Mouse (Mus musculus) spleen, postnatal 14 days (tissue): ENCODE measurements around the gene Clasp1.
A peak's percentile ranks its signal among the peaks of the same experiment; 100 is the strongest.

Source experiments
- DNase-seq, 2 experiments: peaks; one replicate each; pipeline ENCODE4 v3.0.0; 2021 to 2022; ENCODE audit warnings: low spot score in 2 of 2

Gene Clasp1

DNA sequence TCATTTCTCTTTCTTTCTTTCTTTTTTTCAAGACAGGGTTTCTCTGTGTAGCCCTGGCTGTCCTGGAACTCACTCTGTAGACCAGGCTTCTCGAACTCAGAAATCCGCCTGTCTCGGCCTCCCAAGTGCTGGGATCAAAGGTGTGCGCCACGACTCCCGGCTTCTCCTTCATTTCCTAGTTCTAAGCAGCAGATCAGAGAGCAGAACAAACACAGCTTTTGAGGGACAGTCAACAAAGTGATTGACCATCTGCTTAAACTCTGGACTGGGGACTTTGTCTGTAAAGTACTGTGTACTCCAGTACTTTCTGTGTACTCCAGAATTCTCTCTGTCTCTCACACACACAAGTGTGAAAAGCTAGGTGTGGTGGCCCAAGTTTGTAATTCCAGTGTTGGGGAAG lies 14.1 kb downstream of the Clasp1 start:
- DNase-seq = no peak

DNA sequence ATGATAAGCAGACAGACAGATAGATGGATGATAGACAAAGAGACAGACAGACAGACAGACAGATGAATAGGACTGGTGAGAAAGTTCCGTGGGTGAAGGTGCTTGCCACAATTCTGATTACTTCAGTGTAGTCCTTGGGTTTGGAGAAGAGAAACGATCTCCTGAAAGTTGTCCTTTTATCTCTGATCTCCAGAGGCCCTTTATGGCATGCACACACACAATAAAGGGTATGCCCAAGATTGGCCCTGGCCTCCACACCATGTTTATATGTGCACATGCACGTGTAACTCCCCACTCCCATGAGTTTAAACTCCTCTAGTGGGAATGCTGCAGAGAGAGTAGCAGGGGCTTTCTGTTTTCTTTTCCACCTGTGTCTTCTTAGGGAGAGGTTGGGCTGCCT lies 14.6 kb downstream of the Clasp1 start:
- no peak for DNase-seq

DNA sequence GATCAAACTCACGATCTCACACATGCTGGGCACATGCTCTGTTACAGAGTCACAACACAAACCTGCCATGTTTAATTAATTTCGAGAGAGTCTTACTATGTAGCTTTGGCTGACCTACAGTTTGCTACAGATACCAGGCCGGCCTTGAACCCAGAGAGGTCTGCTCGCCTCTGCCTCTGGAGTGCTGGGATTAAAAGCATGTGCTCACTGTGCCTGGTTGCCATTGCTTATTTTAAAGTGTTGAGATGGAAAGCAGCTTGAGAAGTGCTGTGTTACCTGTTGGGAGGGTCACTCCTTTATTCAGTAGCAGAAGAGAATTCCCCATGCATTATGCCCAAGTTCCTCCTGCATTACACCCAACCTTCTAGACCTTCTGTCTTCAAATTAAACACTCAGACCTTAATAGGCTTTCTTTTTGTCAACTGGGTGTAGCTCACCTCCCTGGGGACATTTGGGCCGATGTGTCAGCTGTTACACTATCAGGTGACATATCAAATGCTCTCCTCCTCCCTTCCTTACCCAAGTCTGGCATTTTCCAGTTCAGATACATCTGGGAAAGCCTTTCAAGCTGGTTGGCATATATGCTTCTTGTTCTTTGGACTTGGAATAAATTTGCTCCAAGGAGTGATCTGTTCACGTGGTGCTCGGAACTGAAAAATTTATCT lies 18.9 kb downstream of the Clasp1 start:
- DNase-seq = no peak

DNA sequence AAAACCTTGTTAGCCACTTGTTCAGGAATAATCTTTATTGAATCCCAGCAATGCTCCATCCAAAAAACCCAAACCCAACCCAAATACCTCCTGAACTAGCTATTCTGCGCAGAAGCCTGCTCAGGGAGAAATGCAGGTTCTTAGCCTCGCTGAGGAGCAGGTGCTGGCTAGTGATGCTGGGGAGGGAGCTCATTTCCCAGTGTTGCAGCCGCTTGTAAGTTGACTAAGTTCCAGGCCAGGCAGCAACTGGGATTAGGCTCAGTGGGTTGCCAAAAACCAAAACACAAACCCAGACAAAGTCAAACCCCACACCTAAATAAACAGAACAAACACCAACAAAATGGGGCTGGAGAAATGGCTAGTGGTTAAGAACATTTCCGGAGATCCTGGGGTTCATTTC lies 20.4 kb downstream of the Clasp1 start:
- no peak for DNase-seq

DNA sequence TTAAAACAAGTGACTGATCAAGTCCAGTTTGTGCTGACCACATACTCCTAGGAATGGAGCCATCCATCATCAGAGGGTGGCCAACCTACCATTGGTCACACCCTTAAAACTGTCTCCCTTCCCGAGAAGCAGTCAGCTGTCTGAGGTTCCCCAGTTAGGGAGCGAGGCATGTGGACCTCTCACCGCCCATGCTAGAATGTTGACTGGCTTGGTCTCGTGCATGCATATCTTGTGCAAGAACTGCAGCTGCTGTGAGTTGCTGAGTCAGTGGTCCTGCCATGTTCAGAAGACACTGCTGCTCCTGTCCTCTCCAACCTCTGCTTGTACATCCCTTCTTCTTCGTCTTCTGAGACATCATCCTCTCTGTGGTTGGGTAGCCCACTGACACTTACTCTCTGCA lies 22.0 kb downstream of the Clasp1 start:
- no peak for DNase-seq

DNA sequence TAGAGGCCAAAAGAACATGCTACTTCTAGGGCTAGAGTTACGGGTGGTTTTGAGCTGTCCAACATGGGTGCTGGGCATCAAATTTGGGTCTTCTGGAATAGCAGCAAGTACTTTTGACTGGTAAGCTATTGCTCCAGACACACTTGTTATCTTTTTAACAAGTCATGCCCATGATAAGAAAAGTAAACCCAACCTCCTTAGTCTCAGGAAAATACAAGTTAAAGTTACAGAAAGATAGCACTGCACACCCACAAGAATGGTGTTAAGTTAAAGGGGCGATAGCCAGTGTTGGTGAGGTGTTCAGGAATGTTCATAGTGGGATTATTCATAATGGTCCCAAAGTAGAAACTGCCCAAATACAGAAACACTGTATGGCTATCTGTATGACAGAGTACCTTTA lies 24.3 kb downstream of the Clasp1 start:
- no peak for DNase-seq

DNA sequence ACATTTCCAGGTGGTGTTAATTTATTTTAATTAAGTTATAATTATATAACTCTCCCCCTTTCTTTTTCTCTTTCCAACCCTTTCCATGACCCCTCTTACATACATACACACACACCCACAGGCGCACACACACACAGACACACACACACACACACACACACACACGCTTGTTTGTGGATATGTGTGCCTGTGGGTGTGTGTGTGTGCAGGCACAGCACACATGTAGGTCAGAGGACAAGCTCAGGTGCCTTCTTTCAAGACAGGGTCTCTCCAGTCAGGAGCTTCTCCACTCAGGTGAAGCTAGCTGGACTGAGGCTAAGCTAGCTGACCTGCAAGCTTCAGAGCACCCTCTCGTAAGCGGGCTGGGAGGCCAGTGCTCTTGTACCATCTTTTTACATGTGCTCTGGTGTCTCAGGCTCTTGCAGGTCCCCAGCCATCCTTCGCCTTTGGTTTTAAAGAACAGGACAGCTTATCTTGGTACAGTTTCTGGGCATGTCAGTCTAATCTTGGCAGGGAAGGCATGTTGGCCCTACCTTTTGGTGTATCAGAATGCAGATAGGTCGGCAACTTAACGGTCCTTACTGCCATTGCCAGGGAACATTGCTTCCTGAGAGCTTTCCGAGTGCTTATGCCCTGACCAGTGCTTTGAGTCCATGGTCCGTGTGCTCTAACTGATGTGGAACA lies 28.3 kb downstream of the Clasp1 start:
- DNase-seq = no peak

DNA sequence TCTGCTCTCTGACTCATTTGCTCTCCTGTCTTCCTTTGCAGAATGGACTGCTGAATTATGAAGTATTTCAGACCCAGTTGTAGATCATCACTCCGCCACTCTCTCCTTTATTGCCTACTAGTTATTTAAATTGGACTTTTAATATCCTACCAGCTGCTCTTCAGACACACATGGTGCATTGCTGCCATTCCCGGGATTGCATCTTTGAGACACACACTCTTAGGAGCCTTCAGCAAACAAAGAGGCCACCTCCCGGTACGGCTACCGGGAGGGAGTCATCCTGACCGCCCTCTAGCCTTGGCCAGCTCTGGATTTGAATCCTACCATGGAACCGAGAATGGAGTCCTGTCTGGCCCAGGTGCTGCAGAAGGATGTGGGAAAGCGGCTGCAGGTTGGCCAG lies 30.5 kb downstream of the Clasp1 start:
- no peak for DNase-seq

DNA sequence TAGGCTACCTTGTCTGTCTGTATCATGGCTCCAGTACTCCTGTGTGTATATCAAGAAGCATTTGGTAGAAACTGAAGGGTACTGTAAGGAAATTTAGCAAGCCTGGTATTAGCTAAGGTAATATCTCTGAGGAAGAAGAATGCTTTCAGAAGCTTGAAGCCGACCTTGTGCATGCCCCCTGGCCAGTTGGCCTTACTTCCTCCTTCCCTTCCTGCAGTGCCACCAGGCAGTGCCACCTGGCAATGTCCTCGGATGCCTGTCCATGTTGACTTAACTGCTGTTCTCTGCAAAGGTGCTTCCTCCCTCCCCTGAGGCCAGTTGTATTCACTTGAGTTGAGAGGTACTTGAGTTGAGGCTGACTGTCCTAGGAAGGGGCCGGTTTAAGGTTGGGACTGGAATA lies 32.3 kb downstream of the Clasp1 start:
- peak in 1 of 2 experiments; percentile 6 for DNase-seq

DNA sequence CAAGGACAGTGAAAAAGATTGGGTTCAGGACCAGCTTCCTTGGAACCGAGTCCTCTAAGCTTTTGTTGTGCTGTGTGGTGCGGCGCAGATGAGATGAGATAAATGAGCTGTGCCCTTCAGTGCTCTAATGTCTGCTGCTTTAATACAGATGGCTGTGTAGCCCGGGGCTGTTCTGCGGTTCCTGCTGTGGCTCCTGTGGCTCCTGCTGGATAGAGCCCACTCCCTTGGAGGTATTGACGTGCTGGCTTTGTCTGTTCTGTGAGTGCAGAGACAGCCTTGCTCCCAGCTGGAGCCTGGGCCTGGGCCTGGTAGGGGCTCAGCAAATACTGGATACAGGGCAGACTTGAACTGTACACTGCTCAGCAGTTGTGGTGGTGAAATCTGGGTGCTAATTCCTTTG lies 34.0 kb downstream of the Clasp1 start:
- no peak for DNase-seq

DNA sequence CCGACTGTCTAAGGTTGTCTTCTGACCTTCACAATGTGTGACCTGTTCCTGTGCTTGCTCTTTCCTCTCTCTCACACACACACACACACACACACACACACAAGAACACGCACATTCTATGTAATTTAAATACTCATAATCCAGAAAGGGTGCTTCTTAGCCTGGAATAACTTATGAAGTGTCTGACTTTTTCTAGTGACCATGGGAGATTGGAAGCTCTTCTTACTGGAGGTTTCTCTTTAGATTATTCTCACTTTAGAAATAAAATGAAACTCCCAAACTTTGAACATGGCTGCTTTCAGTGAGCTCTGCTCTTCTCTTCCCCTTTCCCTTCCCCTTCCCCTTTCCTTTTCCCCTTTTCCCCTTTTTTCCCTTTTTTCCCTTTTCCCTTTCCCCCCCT lies 37.1 kb downstream of the Clasp1 start:
- DNase-seq = no peak

DNA sequence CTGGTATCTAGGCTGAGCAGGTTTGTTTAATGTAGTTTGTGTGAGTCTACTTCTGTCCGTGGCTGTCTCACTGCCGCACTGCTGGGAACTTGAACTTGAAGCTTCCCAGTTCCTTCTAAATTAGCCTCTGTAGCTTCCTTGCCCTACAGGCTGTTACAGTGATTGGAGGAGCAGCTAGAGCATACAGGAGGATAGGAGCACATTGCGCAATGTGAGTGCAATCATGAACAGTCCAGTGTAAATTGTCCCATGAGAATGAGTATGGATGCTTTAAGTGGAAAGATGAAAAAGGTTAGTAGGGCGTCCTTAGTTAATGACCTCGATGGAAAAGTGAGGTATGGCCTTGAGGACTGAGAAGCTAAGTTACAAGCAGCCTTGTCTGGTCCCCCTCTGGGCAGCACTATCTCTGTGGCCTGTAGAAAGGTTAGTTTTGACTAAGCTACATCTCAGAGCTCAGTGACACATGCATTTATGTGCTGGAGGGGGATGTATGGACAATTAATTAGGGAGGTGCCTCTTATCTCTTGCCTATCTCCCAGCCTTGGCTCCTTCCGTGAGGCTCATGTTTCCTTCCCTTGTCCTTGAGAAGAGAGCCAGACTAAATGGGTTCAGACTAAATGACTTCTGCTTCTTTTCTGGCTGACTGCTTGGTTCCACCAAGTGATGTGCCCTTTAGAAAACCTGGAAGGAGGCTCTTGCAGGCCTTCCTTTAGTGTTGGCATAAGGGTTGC lies 39.7 kb downstream of the Clasp1 start:
- DNase-seq = no peak

DNA sequence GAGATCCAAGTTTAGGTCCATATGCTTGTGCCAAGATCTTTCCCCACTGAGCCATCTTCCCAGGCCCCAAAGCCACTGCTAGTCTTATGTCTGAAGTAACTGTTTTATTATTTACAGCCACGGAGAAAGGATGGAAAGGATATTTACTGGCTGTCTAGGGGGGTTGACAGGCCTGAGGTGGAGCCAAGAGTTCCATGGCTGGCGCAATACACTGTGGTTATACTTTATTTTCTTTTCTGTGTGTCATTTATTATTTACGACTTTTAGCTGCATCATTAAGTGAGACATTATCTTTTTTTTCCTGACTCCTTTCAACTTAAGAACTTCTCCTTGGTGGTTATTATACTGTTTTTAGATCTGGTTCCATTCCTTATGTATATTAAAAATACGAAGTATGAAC lies 42.7 kb downstream of the Clasp1 start:
- DNase-seq = no peak

DNA sequence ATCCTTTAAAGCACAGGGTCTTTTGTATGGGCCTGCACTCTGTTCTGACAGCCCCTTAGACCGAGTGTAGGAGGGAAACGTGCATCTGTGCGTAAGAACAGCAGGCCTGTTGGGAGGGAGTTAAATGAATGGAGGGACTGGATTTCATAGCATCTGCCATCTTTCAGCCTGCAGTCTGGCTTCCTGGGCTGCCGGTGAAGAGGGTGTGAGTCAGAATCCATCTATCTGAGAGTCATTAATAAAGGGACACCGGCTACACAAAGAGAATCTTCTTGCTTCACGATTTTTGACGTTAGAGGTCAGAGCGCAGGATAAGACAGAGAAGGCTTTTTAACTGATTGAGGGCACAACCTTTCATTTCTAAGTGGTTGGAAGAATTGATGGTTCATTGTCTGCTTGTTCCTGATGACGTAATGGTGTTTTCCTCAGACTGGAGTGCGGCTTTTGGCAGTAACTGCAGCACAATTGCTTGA lies 46.2 kb downstream of the Clasp1 start:
- no peak for DNase-seq

DNA sequence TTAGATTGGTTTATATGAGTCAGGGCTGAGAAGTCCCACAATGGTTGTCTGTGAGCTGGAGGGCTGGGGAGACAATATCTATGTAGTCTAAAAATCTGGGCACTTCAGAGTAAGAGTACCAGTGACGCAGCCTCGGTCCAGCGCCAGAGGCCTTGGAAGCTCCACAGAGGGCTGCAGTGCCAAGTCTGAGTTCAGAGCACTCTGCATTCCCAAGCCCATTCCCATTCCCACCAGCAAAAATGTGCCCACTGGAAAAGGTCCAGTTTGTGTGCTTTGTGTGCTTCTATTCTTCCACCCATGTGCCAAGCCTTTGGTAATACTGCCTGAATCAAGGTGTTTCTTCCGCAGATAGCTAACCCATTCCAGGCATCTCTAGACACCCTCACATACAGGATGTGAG lies 49.0 kb downstream of the Clasp1 start:
- no peak for DNase-seq

DNA sequence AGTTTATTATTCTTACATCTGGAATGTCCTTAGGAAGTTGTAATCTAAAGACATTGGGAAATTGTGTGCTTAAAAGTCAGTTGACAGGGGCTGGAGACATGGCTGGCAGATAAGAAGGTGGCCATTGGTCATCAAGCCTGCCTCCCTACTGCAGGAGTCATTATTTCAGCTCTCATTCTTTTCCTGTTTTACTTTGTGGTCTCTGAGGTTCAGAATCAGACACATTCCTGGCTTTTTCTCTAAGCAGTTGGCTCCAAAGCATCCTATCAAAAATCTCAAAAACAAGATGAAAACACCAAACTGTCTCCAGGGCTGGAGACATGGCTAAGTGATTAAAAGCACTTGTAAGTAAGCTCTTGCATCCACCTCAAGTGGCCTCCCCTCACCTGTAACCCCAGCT lies 49.5 kb downstream of the Clasp1 start:
- no peak for DNase-seq

DNA sequence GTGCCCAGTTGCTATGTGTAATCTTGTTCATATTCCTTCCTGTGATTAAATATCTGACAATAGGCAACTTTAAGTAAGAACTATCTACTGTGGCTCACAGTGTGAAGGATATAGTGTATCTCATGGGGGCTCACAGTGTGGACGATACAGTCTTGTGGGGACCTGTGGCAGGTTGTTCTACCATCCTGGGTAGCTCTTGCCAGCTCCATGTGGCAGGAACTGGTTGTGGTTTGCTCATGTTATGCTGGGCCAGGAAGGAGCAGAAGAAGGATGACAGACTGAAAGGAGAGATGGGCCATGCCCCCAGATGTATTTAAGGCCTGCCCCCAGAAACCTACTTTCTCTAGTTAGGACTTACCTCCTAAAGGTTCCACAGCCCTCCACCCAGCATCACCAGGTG lies 51.7 kb downstream of the Clasp1 start:
- DNase-seq = no peak

DNA sequence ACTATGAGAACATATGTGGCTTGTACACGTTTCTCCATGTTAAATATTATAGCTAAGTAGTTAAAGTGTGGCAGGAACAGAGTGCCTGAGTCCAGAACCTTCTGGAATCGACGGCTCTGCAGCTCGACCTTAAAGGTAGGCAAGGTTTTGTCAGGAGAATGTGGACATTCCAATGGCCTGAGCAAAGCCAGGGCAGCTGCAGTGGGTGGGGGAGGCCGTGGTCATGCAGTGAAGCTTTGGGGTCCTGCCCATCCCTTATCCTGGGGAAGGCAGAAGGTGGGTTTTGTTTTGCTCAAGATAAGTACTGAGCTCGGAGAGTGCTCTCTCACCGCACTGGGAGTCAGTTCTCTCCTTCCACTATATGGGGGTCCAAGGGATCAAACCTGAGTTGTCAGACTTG lies 55.6 kb downstream of the Clasp1 start:
- DNase-seq = no peak

DNA sequence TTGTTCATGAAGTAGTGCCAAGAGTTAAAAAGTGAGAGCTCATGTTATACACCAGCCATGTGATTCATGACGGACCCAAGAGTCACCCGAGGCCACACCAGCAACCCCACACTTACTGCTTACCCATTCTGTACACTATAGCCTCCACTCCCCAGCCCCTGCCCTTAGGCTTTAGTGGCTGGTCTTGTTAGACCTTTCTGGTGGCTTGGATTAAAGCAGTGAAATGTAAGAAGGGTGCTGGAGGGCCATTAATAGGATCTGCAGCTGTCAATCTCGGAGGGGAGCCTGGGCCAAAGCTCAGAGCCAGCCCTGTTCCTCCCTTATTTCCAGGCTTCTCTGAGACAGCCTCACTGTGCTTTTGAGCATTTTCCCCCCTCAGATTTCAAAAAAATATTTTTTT lies 56.1 kb downstream of the Clasp1 start:
- DNase-seq = no peak

DNA sequence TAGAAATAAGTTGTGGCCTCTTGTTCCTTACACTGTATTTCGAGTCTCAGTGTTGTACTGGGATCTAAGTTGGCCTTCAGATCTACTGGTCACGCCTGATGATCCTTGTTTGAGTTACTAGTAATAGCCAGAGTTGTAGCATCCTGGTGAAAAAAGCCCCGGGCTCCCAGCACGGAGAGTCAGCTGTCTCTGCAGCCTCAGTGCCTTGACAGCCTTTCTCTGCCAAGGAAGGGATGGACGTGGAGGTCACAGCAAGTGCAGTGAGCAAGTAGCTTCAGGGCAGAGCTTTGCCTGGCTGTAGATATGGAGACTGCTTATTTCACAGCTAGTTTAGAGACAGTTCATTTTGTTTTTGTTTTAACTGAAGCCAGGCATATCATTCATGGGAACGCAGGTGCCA lies 56.6 kb downstream of the Clasp1 start:
- DNase-seq = no peak

DNA sequence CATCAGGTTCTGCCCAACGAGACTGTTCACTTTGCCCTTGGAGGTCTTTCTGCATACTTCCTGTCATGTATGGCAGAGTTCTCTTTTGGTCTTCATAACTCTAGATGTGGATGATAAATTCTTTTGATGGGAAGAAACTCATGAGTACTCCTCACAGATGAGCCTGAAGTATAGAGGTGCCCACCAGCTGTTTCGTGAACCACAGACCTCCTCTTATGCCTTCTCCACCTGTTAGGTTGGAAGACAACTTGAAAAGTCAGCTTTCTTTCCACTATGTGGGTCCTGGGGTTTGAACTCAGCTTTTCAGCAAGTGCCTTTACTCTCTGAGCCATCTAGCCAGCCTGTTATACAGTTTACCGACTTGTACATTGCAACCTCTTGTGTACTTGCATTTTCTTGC lies 57.1 kb downstream of the Clasp1 start:
- DNase-seq = no peak

DNA sequence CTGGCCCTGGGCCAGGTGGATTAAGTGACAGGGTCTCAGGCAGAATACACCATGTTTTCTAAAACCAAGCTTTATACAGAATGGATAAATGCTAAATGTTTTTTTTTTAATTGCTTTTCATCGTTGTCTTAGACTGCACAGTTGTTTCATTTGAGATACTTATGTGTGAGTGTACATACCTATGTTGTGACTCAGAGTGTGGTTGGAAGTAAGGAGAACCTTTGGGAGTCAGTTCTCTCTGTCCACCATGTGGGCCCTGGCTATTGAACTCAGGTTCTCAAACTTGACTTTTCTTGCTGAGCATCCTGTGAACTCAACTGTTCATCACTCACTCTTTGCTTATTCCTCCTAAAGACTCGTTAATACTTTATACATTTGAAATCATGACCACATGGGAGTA lies 58.3 kb downstream of the Clasp1 start:
- no peak for DNase-seq

DNA sequence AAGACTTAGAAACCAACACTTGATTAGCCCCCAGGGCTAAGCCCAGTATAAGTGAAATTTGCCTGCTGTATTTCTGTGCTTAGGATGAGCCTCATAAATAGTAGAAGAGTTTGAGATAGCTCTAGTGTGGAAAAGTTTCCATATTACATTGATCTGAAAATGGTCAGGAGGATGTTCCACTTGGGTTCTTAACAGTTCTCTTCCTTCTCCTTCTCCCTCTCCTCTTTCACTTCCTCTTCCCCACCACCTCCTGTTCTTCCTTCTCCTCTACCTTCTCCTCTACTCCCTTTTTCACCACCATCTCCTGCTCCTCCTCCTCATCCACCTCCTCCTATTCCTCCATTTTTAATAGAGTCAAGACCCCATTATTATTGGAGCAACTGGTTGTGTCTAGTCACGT lies 59.4 kb downstream of the Clasp1 start:
- DNase-seq = no peak
